Mouse (Mus musculus): Measurements from ENCODE around the gene Ppp1r9a.

- TF ChIP-seq CTCF (conservative IDR thresholded peaks at IDR 0.05 in 1 of 2, IDR thresholded peaks at IDR 0.05 in 1 of 2; ENCODE audit: low read depth in 2 of 2, low read length in 2 of 2) (no peak), ZC3H11A (IDR thresholded peaks at IDR 0.05; ENCODE audit: low read depth, low read length) (no peak), EP300 (IDR thresholded peaks at IDR 0.05; ENCODE audit: low read length) (no peak), BHLHE40 (IDR thresholded peaks at IDR 0.05; ENCODE audit: low read depth, low read length) (no peak), UBTF (IDR thresholded peaks at IDR 0.05; ENCODE audit: low read depth, low read length) (no peak), NRF1 (IDR thresholded peaks at IDR 0.05; ENCODE audit: low read depth, low read length) (no peak), MAFK (IDR thresholded peaks at IDR 0.05; ENCODE audit: insufficient replicate concordance, low read length) (no peak), RAD21 (IDR thresholded peaks at IDR 0.05; ENCODE audit: low read depth, low read length) (no peak), POLR2AphosphoS2 (IDR thresholded peaks at IDR 0.05; ENCODE audit: low read depth, low read length) (no peak), MAZ (IDR thresholded peaks at IDR 0.05; ENCODE audit: low read depth, low read length) (no peak), ELF1 (IDR thresholded peaks at IDR 0.05; ENCODE audit: low read depth, low read length) (no peak), POLR2A (IDR thresholded peaks at IDR 0.05; ENCODE audit: low read depth, low read length) (no peak), E2F4 (IDR thresholded peaks at IDR 0.05; ENCODE audit: insufficient replicate concordance, low read depth, low read length) (no peak)
These were observed 233.3 kb downstream of the Ppp1r9a start for GRCm38 (mm10) chr6:5136046-5136445.

All from CH12.LX (cell line).